Mouse (Mus musculus) megakaryocyte-erythroid progenitor cell, adult 5-6 weeks (primary cell): Measurements from ENCODE around the gene Itgb4. TPM values are rescaled to one million over a fixed set of nuclear protein-coding genes. Genes with fewer than 3 reads are reported as not detected.
"Not testable (repeated sequence)": the region's sequence is repeated elsewhere in the genome, so short reads cannot be mapped to it uniquely, and the experiment has no call there.

Experiments used
- ATAC-seq: replicated peaks from 2 replicates; pipeline ENCODE4 v1.8.0; 2016; ENCODE audit warnings: mild to moderate bottlenecking, inconsistent platforms; ENCODE audit not compliant: severe bottlenecking, poor library complexity, low FRiP score, low TSS enrichment
- total RNA-seq, 2 experiments: library from RNA; stranded (forward) in 1 of 2; stranded (reverse) in 1 of 2; fragments of 200-1000, 215-1000 nt in 1 of 2; fragments of >200 nt in 1 of 2; fragmentation: Nextera tagmentation in 1 of 2; gene quantifications; 2 replicates each; pipeline ENCODE4 v1.2.3; 2014 to 2017

The Itgb4 gene
- total RNA-seq, 2 experiments from 2014 or later, result 0.07 TPM; not detected in 1

GRCm38 (mm10) chr11:116004840-116005700 is 30.6 kb downstream of the Itgb4 start:
- ATAC-seq, result peak; percentile 58

- ATAC-seq, result no peak
Observed at GRCm38 (mm10) chr11:116005701-116006419, 31.4 kb downstream of the Itgb4 start.

- no peak for ATAC-seq
Observed at GRCm38 (mm10) chr11:116007095-116007850, 32.8 kb downstream of the Itgb4 start.

GRCm38 (mm10) chr11:116008411-116008810 is 33.9 kb downstream of the Itgb4 start:
- no peak for ATAC-seq

- ATAC-seq, result no peak
Observed at GRCm38 (mm10) chr11:116008832-116009375, 34.4 kb downstream of the Itgb4 start.

GRCm38 (mm10) chr11:116009661-116010060 is 35.2 kb downstream of the Itgb4 start:
- no peak for ATAC-seq

- ATAC-seq, result no peak
Observed at GRCm38 (mm10) chr11:116010146-116010545, 35.6 kb downstream of the Itgb4 start.

- no peak for ATAC-seq
Observed at GRCm38 (mm10) chr11:116010948-116011347, 36.4 kb downstream of the Itgb4 start.

GRCm38 (mm10) chr11:116011529-116012261 is 37.2 kb downstream of the Itgb4 start:
- no peak for ATAC-seq

GRCm38 (mm10) chr11:116012262-116012947 is 37.9 kb downstream of the Itgb4 start, which contains the start of gene Galk1:
Galk1 (minus strand) TSS chr11:116012719.
- ATAC-seq, result peak; percentile 73

GRCm38 (mm10) chr11:116014821-116015220 is 40.3 kb downstream of the Itgb4 start:
- ATAC-seq, result peak; percentile 49

- peak; percentile 43 for ATAC-seq
Observed at GRCm38 (mm10) chr11:116018106-116018505, 43.6 kb downstream of the Itgb4 start.

GRCm38 (mm10) chr11:116018867-116019266 is 44.4 kb downstream of the Itgb4 start:
- not testable (repeated sequence) for ATAC-seq

- no peak for ATAC-seq
Observed at GRCm38 (mm10) chr11:116019360-116019791, 44.9 kb downstream of the Itgb4 start.

GRCm38 (mm10) chr11:116019976-116020411 is 45.5 kb downstream of the Itgb4 start:
- no peak for ATAC-seq

- no peak for ATAC-seq
Observed at GRCm38 (mm10) chr11:116020519-116020922, 46.0 kb downstream of the Itgb4 start.

- no peak for ATAC-seq
Observed at GRCm38 (mm10) chr11:116021328-116022220, 47.1 kb downstream of the Itgb4 start.
